Mouse (Mus musculus) spleen, postnatal 4 days (tissue): ENCODE results near the gene Slf2.

Source experiments
- DNase-seq, 2 experiments: peaks; one replicate each; pipeline ENCODE4 v3.0.0; 2022; ENCODE audit warnings: low spot score in 2 of 2

Gene Slf2

GRCm38 (mm10) chr19:44984420-44984819 is 53.5 kb downstream of the Slf2 start:
- DNase-seq = no peak

- no peak for DNase-seq
These were observed 54.4 kb downstream of the Slf2 start for GRCm38 (mm10) chr19:44985159-44985988.

- DNase-seq = no peak
These were observed 56.1 kb downstream of the Slf2 start for GRCm38 (mm10) chr19:44987004-44987403.

GRCm38 (mm10) chr19:44987851-44988250 is 56.9 kb downstream of the Slf2 start:
- DNase-seq = no peak

GRCm38 (mm10) chr19:44988321-44988720 is 57.4 kb downstream of the Slf2 start:
- no peak for DNase-seq

- DNase-seq = peak in 1 of 2 experiments; percentile 65
These were observed 58.0 kb downstream of the Slf2 start, which contains the start of gene Sema4g for GRCm38 (mm10) chr19:44988831-44989566. TSS of gene Sema4g (plus strand) at chr19:44989101.

- peak in 1 of 2 experiments; percentile 58 for DNase-seq
These were observed 58.9 kb downstream of the Slf2 start for GRCm38 (mm10) chr19:44989567-44990495.

- no peak for DNase-seq
These were observed 60.1 kb downstream of the Slf2 start for GRCm38 (mm10) chr19:44991031-44991430.

GRCm38 (mm10) chr19:44992246-44992645 is 61.3 kb downstream of the Slf2 start:
- DNase-seq = no peak

- no peak for DNase-seq
These were observed 61.8 kb downstream of the Slf2 start for GRCm38 (mm10) chr19:44992712-44993111.

- no peak for DNase-seq
These were observed 66.8 kb downstream of the Slf2 start for GRCm38 (mm10) chr19:44997786-44998185.

- DNase-seq = peak in 1 of 2 experiments; percentile 52
These were observed 68.7 kb downstream of the Slf2 start for GRCm38 (mm10) chr19:44999647-45000046.

- peak in 1 of 2 experiments; percentile 60 for DNase-seq
These were observed 71.3 kb downstream of the Slf2 start for GRCm38 (mm10) chr19:45002301-45002700.

GRCm38 (mm10) chr19:45003740-45004516 is 73.0 kb downstream of the Slf2 start:
- DNase-seq = peak in 1 of 2 experiments; percentile 53

GRCm38 (mm10) chr19:45005444-45005843 is 74.5 kb downstream of the Slf2 start, which contains the start of gene Twnk:
TSS of gene Twnk (plus strand) at chr19:45005663.
- DNase-seq = peak; percentile 82 to 88

GRCm38 (mm10) chr19:45005957-45006712 is 75.2 kb downstream of the Slf2 start, which contains the start of gene Mrpl43:
TSS of gene Mrpl43 (minus strand) at chr19:45006442.
- peak; percentile 96 to 99 for DNase-seq

- DNase-seq = no peak
These were observed 76.1 kb downstream of the Slf2 start for GRCm38 (mm10) chr19:45007021-45007420.

GRCm38 (mm10) chr19:45007425-45008191 is 76.7 kb downstream of the Slf2 start:
- no peak for DNase-seq

GRCm38 (mm10) chr19:45010646-45011045 is 79.7 kb downstream of the Slf2 start:
- DNase-seq = no peak
